In the genomic region with DNA sequence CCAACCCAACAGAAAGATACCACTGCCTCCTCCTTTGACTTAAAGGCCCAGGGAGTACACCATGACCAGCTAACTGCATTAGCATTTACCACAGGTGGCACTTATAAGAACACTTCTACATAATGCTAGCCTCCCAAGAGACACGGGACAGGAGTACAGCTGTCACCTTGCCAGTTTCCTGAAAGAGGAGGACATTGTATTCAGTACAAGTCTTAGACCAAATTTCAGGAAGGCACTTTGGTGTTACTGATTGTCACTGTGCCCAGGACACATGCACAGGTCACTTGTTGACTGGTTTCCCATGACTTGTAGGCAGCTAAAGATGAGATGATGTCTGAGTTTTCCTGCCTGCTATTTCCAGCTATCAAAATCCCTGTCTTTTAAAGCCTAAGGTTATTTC, we compare ENCODE assay signal across 18 mouse cellular contexts. TPM values are rescaled to one million over a fixed set of nuclear protein-coding genes. Genes with fewer than 3 reads are reported as not detected.
DNase-seq lines count a peak whose midpoint lies in the region; ATAC-seq lines count a peak whose summit lies in the region.
"Had no signal": no experiment of that assay in that cellular context is flagged by ENCODE, and none has a peak within 500 bp of the region (broad histone marks: within the 10 kb centered on the region; RNA-seq: fewer than 3 reads in every experiment).

No protein-coding gene starts in this region.

- DNase-seq in heart, adult 11 months: peak; percentile 94
- peak; percentile 22 to 34 for DNase-seq in heart, adult 9 months (ENCODE audit: low spot score in 2 of 2)
- DNase-seq in heart, embryonic 10.5 days (ENCODE audit: low spot score): no peak
- peak; percentile 18 for DNase-seq in kidney, postnatal 14 days
- no peak for DNase-seq in kidney, adult 8-10 months
- DNase-seq in skeletal muscle tissue, adult 2 months (ENCODE audit: low read depth, low spot score): peak; percentile 21
- DNase-seq in embryo, embryonic 11 days: no peak
- DNase-seq: adrenal gland, adult 2 months; adrenal gland, postnatal 25 days; cerebellum, adult 18-20 months; cerebellum, adult 9-11 months; cerebellum, postnatal 36 days; gastrocnemius, postnatal 14 days had no signal

- 68% methylated on average over 1 of the region's 1 CpGs for WGBS in heart, embryonic 12.5 days
- WGBS in heart, embryonic 10.5 days: 68% methylated on average over 1 of the region's 1 CpGs

- no peak overlapping the region for H3K4me3 ChIP-seq in heart, embryonic 12.5 days
- no peak overlapping the region for H3K4me3 ChIP-seq in heart, embryonic 10.5 days
- H3K4me3 ChIP-seq: forebrain, embryonic 15.5 days; heart, embryonic 13.5 days; hindbrain, embryonic 15.5 days had no signal

- no peak overlapping the region for H3K9ac ChIP-seq in heart, embryonic 12.5 days
- H3K9ac ChIP-seq: forebrain, embryonic 15.5 days; heart, embryonic 13.5 days; hindbrain, embryonic 15.5 days had no signal

- H3K4me1 ChIP-seq in heart, embryonic 12.5 days (replicated peaks): no peaks in the 10 kb centered on the region
- no peaks in the 10 kb centered on the region for H3K4me1 ChIP-seq in heart, embryonic 10.5 days
- H3K4me1 ChIP-seq: forebrain, embryonic 15.5 days; hindbrain, embryonic 15.5 days had no signal

- ATAC-seq in heart, embryonic 12.5 days (ENCODE audit: insufficient number of reproducible peaks, low FRiP score): no peak
- ATAC-seq: forebrain, embryonic 15.5 days; intestine, embryonic 16.5 days had no signal

- no peak overlapping the region for H3K4me2 ChIP-seq in heart, embryonic 12.5 days
- H3K4me2 ChIP-seq: forebrain, embryonic 15.5 days; heart, embryonic 13.5 days; hindbrain, embryonic 15.5 days had no signal

- H3K27ac ChIP-seq in heart, embryonic 12.5 days (ENCODE audit: poor library complexity, severe bottlenecking): no peak overlapping the region
- no peak overlapping the region for H3K27ac ChIP-seq in heart, embryonic 10.5 days
- H3K27ac ChIP-seq: forebrain, embryonic 15.5 days; heart, embryonic 13.5 days; hindbrain, embryonic 15.5 days had no signal

- no peaks in the 10 kb centered on the region for H3K27me3 ChIP-seq in heart, embryonic 12.5 days (replicated peaks)
- H3K27me3 ChIP-seq in heart, embryonic 10.5 days (ENCODE audit: insufficient read depth, poor library complexity, severe bottlenecking): no peaks in the 10 kb centered on the region
- H3K27me3 ChIP-seq: forebrain, embryonic 15.5 days; heart, embryonic 13.5 days; hindbrain, embryonic 15.5 days had no signal

- H3K9me3 ChIP-seq in heart, embryonic 12.5 days (replicated peaks): no peaks in the 10 kb centered on the region
- H3K9me3 ChIP-seq in heart, embryonic 10.5 days: no peaks in the 10 kb centered on the region
- H3K9me3 ChIP-seq: forebrain, embryonic 15.5 days; heart, embryonic 13.5 days; hindbrain, embryonic 15.5 days had no signal

- peaks cover 39% of the 10 kb centered on the region for H3K36me3 ChIP-seq in heart, embryonic 12.5 days
- H3K36me3 ChIP-seq in heart, embryonic 10.5 days: peaks cover 55% of the 10 kb centered on the region
- H3K36me3 ChIP-seq: hindbrain, embryonic 15.5 days had no signal

RNA-seq across cellular contexts. Expression of gene Phf12, which starts 13.0 kb away (rescaled TPM):
- polyA plus RNA-seq in heart, embryonic 12.5 days (2016; fragmentation: Nextera tagmentation; extraction: Ambion mirVana): 17.0 and 17.7 TPM in 2 replicates
- polyA plus RNA-seq in heart, embryonic 10.5 days (2016; fragmentation: Nextera tagmentation; extraction: Ambion mirVana): 13.2 and 20.0 TPM in 2 replicates

RNA-seq across cellular contexts. Expression of gene Dhrs13, which starts 36.5 kb away (rescaled TPM):
- polyA plus RNA-seq in heart, embryonic 12.5 days (2016; fragmentation: Nextera tagmentation; extraction: Ambion mirVana): 15.3 and 15.8 TPM in 2 replicates
- 14.6 and 16.5 TPM in 2 replicates for polyA plus RNA-seq in heart, embryonic 10.5 days (2016; fragmentation: Nextera tagmentation; extraction: Ambion mirVana)

RNA-seq across cellular contexts. Expression of gene Flot2, which starts 42.2 kb away (rescaled TPM):
- polyA plus RNA-seq in heart, embryonic 12.5 days (2016; fragmentation: Nextera tagmentation; extraction: Ambion mirVana): 71.7 and 73.4 TPM in 2 replicates
- 72.0 and 81.4 TPM in 2 replicates for polyA plus RNA-seq in heart, embryonic 10.5 days (2016; fragmentation: Nextera tagmentation; extraction: Ambion mirVana)

Comparison
In these comparisons a context has a peak if more than half of its experiments do, and no peak if none do; other contexts are left out.
1. DNase-seq: peak in heart, adult 11 months (single experiment), heart, adult 9 months (2 of 2), kidney, postnatal 14 days (single experiment) and skeletal muscle tissue, adult 2 months (single experiment); none in heart, embryonic 10.5 days (single experiment), kidney, adult 8-10 months (0 of 2) and embryo, embryonic 11 days (single experiment).